Mouse (Mus musculus) kidney, embryonic 14.5 days (tissue): ENCODE results near the gene Rb1. TPM values are rescaled to one million over a fixed set of nuclear protein-coding genes. Genes with fewer than 3 reads are reported as not detected.

ENCODE experiments used
- ATAC-seq: fragments of 200-750 bp; cut with Nextera tagmentation; 2 replicates; pipeline ENCODE4 v1.8.0; 2017; ENCODE audit warnings: moderate number of reproducible peaks, mild to moderate bottlenecking, moderate TSS enrichment, moderate library complexity; ENCODE audit not compliant: low FRiP score, low TSS enrichment
- H3K27ac ChIP-seq: fragments of 300-500 bp; sonication (generic); 2 replicates; pipeline ENCODE4 v1.5.1; 2014; ENCODE audit warnings: low read depth, mild to moderate bottlenecking, low read length, moderate library complexity, mixed read lengths
- H3K27me3 ChIP-seq: fragments of 300-500 bp; sonication (generic); 2 replicates; pipeline ENCODE4 v1.6.1; 2014; ENCODE audit warnings: mild to moderate bottlenecking, low read length; ENCODE audit not compliant: control insufficient read depth, insufficient read depth
- H3K36me3 ChIP-seq: fragments of 300-500 bp; sonication (generic); 2 replicates; pipeline ENCODE4 v1.6.1; 2014; ENCODE audit warnings: low read length, mixed read lengths; ENCODE audit not compliant: control insufficient read depth, insufficient read depth
- H3K4me1 ChIP-seq: fragments of 300-500 bp; sonication (generic); 2 replicates; pipeline ENCODE4 v1.6.1; 2014; ENCODE audit warnings: low read length, mixed read lengths; ENCODE audit not compliant: control insufficient read depth, insufficient read depth
- H3K4me2 ChIP-seq: fragments of 300-500 bp; sonication (generic); replicated peaks from 2 replicates; pipeline ENCODE4 v1.6.1; 2014; ENCODE audit warnings: low read depth, mild to moderate bottlenecking, low read length
- H3K4me3 ChIP-seq: fragments of 300-500 bp; sonication (generic); 2 replicates; pipeline ENCODE4 v1.5.1; 2014; ENCODE audit warnings: mild to moderate bottlenecking, low read length
- H3K9ac ChIP-seq: fragments of 300-500 bp; sonication (generic); 2 replicates; pipeline ENCODE4 v1.6.1; 2014; ENCODE audit warnings: low read depth, mild to moderate bottlenecking, low read length, moderate library complexity
- H3K9me3 ChIP-seq: fragments of 300-500 bp; sonication (generic); 2 replicates; pipeline ENCODE4 v1.6.1; 2016; ENCODE audit warnings: low read length; ENCODE audit not compliant: control insufficient read depth
- WGBS: fragments of 180-500 bp; shearing (Covaris S2); extraction: QIAGEN DNeasy Blood & Tissue Kit; methylation state at CpG from one replicate; pipeline ENCODE4 v1.1.7; 2014; 5-methylcytosine and 5-hydroxymethylcytosine counted together
- polyA plus RNA-seq: library from polyadenylated mRNA; unstranded; fragments of >200 nt; fragmentation: Nextera tagmentation; extraction: Ambion mirVana; gene quantifications from 2 replicates; pipeline ENCODE4 v1.2.1, GENCODE M21; 2014

Rb1 gene
- polyA plus RNA-seq, 1 experiment from 2014 or later = 29.9 TPM

- no peak overlapping the region for H3K4me2 ChIP-seq
- H3K27ac ChIP-seq = no peak overlapping the region
- no peaks in the 10 kb centered on the region for H3K27me3 ChIP-seq
- no peak for ATAC-seq
- H3K36me3 ChIP-seq = peaks cover 7% of the 10 kb centered on the region; the same call in 1 of the 2 replicates
- 96% methylated on average over 2 of the region's 2 CpGs for WGBS
- no peaks in the 10 kb centered on the region for H3K9me3 ChIP-seq
- H3K4me3 ChIP-seq = no peak overlapping the region
- H3K9ac ChIP-seq = no peak overlapping the region
- no peaks in the 10 kb centered on the region for H3K4me1 ChIP-seq
Measured at GRCm38 (mm10) chr14:73244061-73244597, 81.5 kb downstream of the Rb1 start.

DNA sequence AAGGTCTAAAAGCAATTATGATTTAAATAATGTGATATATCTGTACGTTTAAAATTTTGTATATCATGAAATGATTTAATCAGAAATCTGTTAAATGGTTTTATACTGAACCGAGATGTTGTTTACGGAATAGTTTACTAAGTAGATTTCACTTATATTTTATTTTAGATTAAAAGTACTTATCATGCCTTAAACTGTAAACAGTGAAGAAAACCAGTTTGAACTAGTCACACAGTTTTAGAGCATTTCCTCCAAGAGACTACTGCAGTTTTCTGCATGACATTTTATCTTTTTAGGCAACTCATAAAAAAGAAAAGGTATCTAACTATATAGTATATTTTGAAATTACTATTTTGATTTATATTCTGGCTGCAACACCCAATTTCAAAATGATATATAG, 85.8 kb downstream of the Rb1 start:
- WGBS = 46% methylated on average over 3 of the region's 3 CpGs
- peaks cover 6% of the 10 kb centered on the region for H3K4me1 ChIP-seq
- H3K36me3 ChIP-seq = peaks cover 7% of the 10 kb centered on the region; the same call in 1 of the 2 replicates
- H3K4me3 ChIP-seq = peak overlapping the region; percentile 55
- H3K9me3 ChIP-seq = no peaks in the 10 kb centered on the region
- ATAC-seq = no peak
- H3K9ac ChIP-seq = 0 out of 2 replicates have a peak overlapping the region, but pooled peaks have one; percentile 65
- peak overlapping the region; percentile 36 for H3K4me2 ChIP-seq
- H3K27ac ChIP-seq = no peak overlapping the region
- H3K27me3 ChIP-seq = no peaks in the 10 kb centered on the region

DNA sequence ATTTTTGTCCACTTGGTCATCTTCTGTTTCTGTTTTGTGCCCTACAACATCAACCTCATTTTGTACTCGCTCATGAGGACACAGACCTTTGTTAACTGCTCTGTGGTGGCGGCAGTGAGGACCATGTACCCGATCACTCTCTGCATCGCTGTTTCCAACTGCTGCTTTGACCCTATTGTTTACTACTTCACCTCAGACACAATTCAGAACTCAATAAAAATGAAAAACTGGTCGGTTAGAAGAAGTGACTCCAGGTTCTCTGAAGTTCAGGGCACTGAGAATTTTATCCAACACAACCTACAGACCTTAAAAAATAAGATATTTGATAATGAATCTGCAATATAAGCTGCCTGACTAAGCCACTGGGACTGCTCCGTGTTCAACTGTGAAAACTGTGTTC, 86.3 kb downstream of the Rb1 start:
- H3K36me3 ChIP-seq = peaks cover 7% of the 10 kb centered on the region; the same call in 1 of the 2 replicates
- ATAC-seq = peak; percentile 76; the same call in 1 of the 2 replicates
- H3K27me3 ChIP-seq = no peaks in the 10 kb centered on the region
- H3K4me2 ChIP-seq = peak overlapping the region; percentile 47
- H3K4me1 ChIP-seq = peaks cover 11% of the 10 kb centered on the region
- 0% methylated on average over 6 of the region's 6 CpGs for WGBS
- peak overlapping the region; percentile 86 for H3K27ac ChIP-seq
- peak overlapping the region; percentile 55 for H3K4me3 ChIP-seq
- no peaks in the 10 kb centered on the region for H3K9me3 ChIP-seq
- H3K9ac ChIP-seq = peak overlapping the region; percentile 65

GRCm38 (mm10) chr14:73238498-73239250, 86.9 kb downstream of the Rb1 start:
- peak overlapping the region; percentile 65 for H3K9ac ChIP-seq
- H3K4me1 ChIP-seq = peaks cover 13% of the 10 kb centered on the region
- ATAC-seq = peak; percentile 89
- H3K36me3 ChIP-seq = peaks cover 7% of the 10 kb centered on the region; the same call in 1 of the 2 replicates
- under 1% methylated on average over 20 of the region's 20 CpGs for WGBS
- no peaks in the 10 kb centered on the region for H3K27me3 ChIP-seq
- H3K27ac ChIP-seq = peak overlapping the region; percentile 86
- peak overlapping the region; percentile 55 for H3K4me3 ChIP-seq
- peak overlapping the region; percentile 47 for H3K4me2 ChIP-seq
- no peaks in the 10 kb centered on the region for H3K9me3 ChIP-seq

DNA sequence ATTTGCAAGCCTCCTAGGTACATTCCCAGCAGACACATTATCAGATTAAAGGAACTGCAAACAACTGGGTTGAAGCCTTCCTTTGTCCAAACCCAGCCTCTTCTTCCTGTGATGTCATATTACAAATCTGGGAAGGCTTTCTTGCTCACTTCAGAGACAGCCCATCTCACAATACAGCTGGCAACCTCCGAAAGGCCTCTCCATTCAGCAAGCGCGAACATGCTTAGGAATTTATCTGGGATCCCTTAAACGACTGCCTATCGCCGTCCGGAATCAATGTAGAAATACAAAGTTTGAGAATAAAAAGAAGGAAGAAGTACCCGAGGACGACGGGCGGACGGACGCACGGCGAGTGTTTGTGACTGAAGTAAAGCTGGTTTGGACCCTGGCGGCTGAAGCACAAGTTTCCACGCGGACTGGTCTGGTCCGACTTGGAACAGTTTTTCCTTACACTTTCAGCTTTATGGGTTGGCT, 87.7 kb downstream of the Rb1 start, which contains the start of gene Lpar6:
Lpar6 (plus strand) TSS at position 48 of the 474 bp plus-strand sequence.
- peaks cover 13% of the 10 kb centered on the region for H3K4me1 ChIP-seq
- H3K4me2 ChIP-seq = peak within 1 kb of the TSS; percentile 47
- peak; percentile 83 for ATAC-seq
- no peaks in the 10 kb centered on the region for H3K27me3 ChIP-seq
- no peaks in the 10 kb centered on the region for H3K9me3 ChIP-seq
- H3K27ac ChIP-seq = peak within 1 kb of the TSS; percentile 86
- H3K36me3 ChIP-seq = peaks cover 7% of the 10 kb centered on the region; the same call in 1 of the 2 replicates
- peak within 1 kb of the TSS; percentile 65 for H3K9ac ChIP-seq
- under 1% methylated on average over 19 of the region's 19 CpGs for WGBS
- peak within 1 kb of the TSS; percentile 55 for H3K4me3 ChIP-seq

GRCm38 (mm10) chr14:73234468-73235031, 91.1 kb downstream of the Rb1 start:
- no peak overlapping the region for H3K4me3 ChIP-seq

DNA sequence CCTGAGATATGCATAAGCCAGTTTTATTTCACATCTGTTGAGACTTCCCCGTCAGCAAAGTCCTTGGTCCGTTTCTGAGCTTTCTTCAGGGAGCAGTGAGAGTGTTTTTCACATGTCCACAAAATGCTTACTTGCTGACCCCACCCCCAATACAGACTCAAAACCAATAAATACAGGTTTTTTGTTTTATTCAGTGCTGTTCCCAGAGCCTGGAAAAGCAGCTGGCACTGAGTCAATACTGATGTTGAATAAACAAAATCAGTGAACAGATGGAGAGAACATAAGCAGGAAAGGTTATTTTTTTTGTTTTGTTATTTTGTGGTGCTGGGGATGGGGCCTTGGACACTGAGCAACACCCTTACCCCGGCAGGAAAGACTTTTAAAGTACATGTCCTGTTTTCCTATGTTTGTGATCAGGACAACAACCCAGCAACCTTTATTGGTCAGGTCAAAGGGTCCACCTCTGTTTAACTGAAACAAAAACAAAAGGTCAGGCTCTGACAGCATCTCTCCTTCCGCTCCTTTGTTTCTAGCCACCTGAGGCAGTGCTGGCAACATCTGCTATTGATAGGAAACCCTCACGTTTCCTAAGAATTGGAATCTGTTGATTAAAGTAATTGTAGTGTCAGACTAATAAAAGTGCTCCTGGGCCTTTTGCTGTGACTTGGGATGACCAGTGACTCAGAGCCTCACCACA, 94.2 kb downstream of the Rb1 start:
- H3K9me3 ChIP-seq = no peaks in the 10 kb centered on the region
- WGBS = 35% methylated on average over 5 of the region's 5 CpGs
- H3K27ac ChIP-seq = no peak overlapping the region; the same call in 1 of the 2 replicates
- ATAC-seq = no peak
- H3K4me2 ChIP-seq = no peak overlapping the region
- H3K4me1 ChIP-seq = peaks cover 13% of the 10 kb centered on the region
- H3K4me3 ChIP-seq = no peak overlapping the region
- H3K9ac ChIP-seq = no peak overlapping the region
- H3K27me3 ChIP-seq = no peaks in the 10 kb centered on the region
- no peaks in the 10 kb centered on the region for H3K36me3 ChIP-seq

More at GRCm38 (mm10) chr14:73234468-73235031, 91.1 kb downstream of the Rb1 start:
- Histone ChIP-seq H3K27me3 (no peaks in the 10 kb centered on the region), H3K4me1 (peaks cover 13% of the 10 kb centered on the region), H3K9ac (no peak overlapping the region), H3K36me3 (no peaks in the 10 kb centered on the region), H3K9me3 (no peaks in the 10 kb centered on the region), H3K27ac (peak overlapping the region; percentile 69), H3K4me2 (no peak overlapping the region)
- ATAC-seq = no peak
- 26% methylated on average over 2 of the region's 2 CpGs for WGBS

GRCm38 (mm10) chr14:73226849-73227248, 98.8 kb downstream of the Rb1 start:
- Histone ChIP-seq H3K4me2 (no peak overlapping the region), H3K4me1 (no peaks in the 10 kb centered on the region), H3K4me3 (no peak overlapping the region), H3K9ac (no peak overlapping the region), H3K9me3 (no peaks in the 10 kb centered on the region), H3K27ac (no peak overlapping the region), H3K36me3 (no peaks in the 10 kb centered on the region), H3K27me3 (no peaks in the 10 kb centered on the region)
- no peak for ATAC-seq
- WGBS = 33% methylated on average over 1 of the region's 1 CpGs
